Mouse (Mus musculus) megakaryocyte, embryonic 14.5 days (primary cell): ENCODE data around the gene Pacrg.

Experiments used
- FLI1 ChIP-seq: IDR thresholded peaks from 2 replicates; pipeline ENCODE4 v1.6.1; 2012; ENCODE audit warnings: low read length, inconsistent platforms, mixed read lengths
- GATA1 ChIP-seq: IDR thresholded peaks from 3 replicates; pipeline ENCODE4 v1.6.1; 2012; ENCODE audit warnings: mixed read lengths, low read length, inconsistent platforms, borderline replicate concordance

GRCm38 (mm10) chr17:10416101-10416500 is 424.0 kb downstream of the Pacrg start:
- TF ChIP-seq GATA1 (no peak), FLI1 (no peak)
